Mouse (Mus musculus): ENCODE measurements around the gene Anln.
"Not testable (repeated sequence)": the region's sequence is repeated elsewhere in the genome, so short reads cannot be mapped to it uniquely, and the experiment has no call there.

Anln gene

GRCm38 (mm10) chr9:22327475-22328387 lies 61.3 kb downstream of the Anln start:
- ATAC-seq (ENCODE audit: insufficient number of reproducible peaks, low FRiP score, low TSS enrichment): peak; percentile 97

GRCm38 (mm10) chr9:22327099-22327474 lies 61.9 kb downstream of the Anln start:
- ATAC-seq (ENCODE audit: insufficient number of reproducible peaks, low FRiP score, low TSS enrichment): no peak

- no peak for ATAC-seq (ENCODE audit: insufficient number of reproducible peaks, low FRiP score, low TSS enrichment)
Measured at GRCm38 (mm10) chr9:22324579-22324978, 64.4 kb downstream of the Anln start.

GRCm38 (mm10) chr9:22322381-22323211 lies 66.4 kb downstream of the Anln start:
- ATAC-seq (ENCODE audit: insufficient number of reproducible peaks, low FRiP score, low TSS enrichment): no peak

- no peak for ATAC-seq (ENCODE audit: insufficient number of reproducible peaks, low FRiP score, low TSS enrichment)
Measured at GRCm38 (mm10) chr9:22319109-22319508, 69.9 kb downstream of the Anln start.

- not testable (repeated sequence) for ATAC-seq (ENCODE audit: insufficient number of reproducible peaks, low FRiP score, low TSS enrichment)
Measured at GRCm38 (mm10) chr9:22316047-22316446, 72.9 kb downstream of the Anln start.

- ATAC-seq (ENCODE audit: insufficient number of reproducible peaks, low FRiP score, low TSS enrichment): no peak
Measured at GRCm38 (mm10) chr9:22314066-22314465, 74.9 kb downstream of the Anln start.

GRCm38 (mm10) chr9:22313218-22313617 lies 75.8 kb downstream of the Anln start:
- ATAC-seq (ENCODE audit: insufficient number of reproducible peaks, low FRiP score, low TSS enrichment): no peak

GRCm38 (mm10) chr9:22309651-22310050 lies 79.3 kb downstream of the Anln start:
- ATAC-seq (ENCODE audit: insufficient number of reproducible peaks, low FRiP score, low TSS enrichment): no peak

GRCm38 (mm10) chr9:22307920-22308262 lies 81.1 kb downstream of the Anln start:
- peak; percentile 65 for ATAC-seq (ENCODE audit: insufficient number of reproducible peaks, low FRiP score, low TSS enrichment)

GRCm38 (mm10) chr9:22307156-22307919 lies 81.7 kb downstream of the Anln start, which contains the start of gene Zfp810:
Gene Zfp810 (minus strand): TSS chr9:22307648.
- ATAC-seq (ENCODE audit: insufficient number of reproducible peaks, low FRiP score, low TSS enrichment): peak; percentile 97

GRCm38 (mm10) chr9:22306726-22307125 lies 82.3 kb downstream of the Anln start:
- 0 out of 2 replicates have a peak, but pooled peaks have one; percentile 34 for ATAC-seq (ENCODE audit: insufficient number of reproducible peaks, low FRiP score, low TSS enrichment)

GRCm38 (mm10) chr9:22302199-22302598 lies 86.8 kb downstream of the Anln start:
- no peak for ATAC-seq (ENCODE audit: insufficient number of reproducible peaks, low FRiP score, low TSS enrichment)

All from cerebellum, adult (tissue).